Mouse (Mus musculus): ENCODE data around the gene Slc37a4.
"Not testable (repeated sequence)": the region's sequence is repeated elsewhere in the genome, so short reads cannot be mapped to it uniquely, and the experiment has no call there.

The Slc37a4 gene

GRCm38 (mm10) chr9:44440961-44441360 lies 44.3 kb downstream of the Slc37a4 start, which contains the start of gene Foxr1:
Gene Foxr1, minus strand, starts transcription at chr9:44441136.
- no peak for DNase-seq (ENCODE audit: low spot score)

GRCm38 (mm10) chr9:44444402-44445025 lies 47.9 kb downstream of the Slc37a4 start:
- DNase-seq (ENCODE audit: low spot score), result not testable (repeated sequence)

- no peak for DNase-seq (ENCODE audit: low spot score)
Observed at GRCm38 (mm10) chr9:44450387-44450786, 53.7 kb downstream of the Slc37a4 start.

Measured in ovary, adult 18-20 months (tissue).